Mouse (Mus musculus) heart, embryonic 14.5 days (tissue): ENCODE data around the gene Pan2. TPM values are rescaled to one million over a fixed set of nuclear protein-coding genes. Genes with fewer than 3 reads are reported as not detected.

Source experiments
- ATAC-seq: fragments of 200-750 bp; cut with Nextera tagmentation; 2 replicates; pipeline ENCODE4 v1.8.0; 2017; ENCODE audit warnings: low read depth, moderate TSS enrichment; ENCODE audit not compliant: insufficient number of reproducible peaks, insufficient read depth, low FRiP score
- H3K27ac ChIP-seq, 2 experiments: fragments of 200-500 bp in 1 of 2; fragments of 300-500 bp in 1 of 2; sonication (generic) in 1 of 2; replicated peaks in 1 of 2; 2 replicates each; pipeline ENCODE4 v1.5.1; 2012 to 2014; ENCODE audit warnings: low read depth in 2 of 2, low read length in 2 of 2, control low read depth in 1 of 2, mild to moderate bottlenecking in 1 of 2, mixed read lengths in 1 of 2; ENCODE audit not compliant: control insufficient read depth in 1 of 2, insufficient read depth in 1 of 2
- H3K27me3 ChIP-seq: fragments of 300-500 bp; sonication (generic); 2 replicates; pipeline ENCODE4 v1.6.1; 2014; ENCODE audit warnings: mild to moderate bottlenecking, low read length, control low read depth; ENCODE audit not compliant: control insufficient read depth, insufficient read depth
- H3K36me3 ChIP-seq: fragments of 300-500 bp; sonication (generic); 2 replicates; pipeline ENCODE4 v1.6.1; 2014; ENCODE audit warnings: mild to moderate bottlenecking, control low read depth, low read length, mixed read lengths; ENCODE audit not compliant: control insufficient read depth, insufficient read depth
- H3K4me1 ChIP-seq, 2 experiments: fragments of 200-500 bp in 1 of 2; fragments of 300-500 bp in 1 of 2; sonication (generic) in 1 of 2; 2 replicates each; pipeline ENCODE4 v1.6.1; 2012 to 2014; ENCODE audit warnings: low read length in 2 of 2, control low read depth in 1 of 2, mixed read lengths in 1 of 2; ENCODE audit not compliant: control insufficient read depth in 2 of 2, insufficient read depth in 2 of 2
- H3K4me2 ChIP-seq: fragments of 300-500 bp; sonication (generic); 2 replicates; pipeline ENCODE4 v1.6.1; 2014; ENCODE audit warnings: mild to moderate bottlenecking, low read length
- H3K4me3 ChIP-seq, 2 experiments: fragments of 200-500 bp in 1 of 2; fragments of 300-500 bp in 1 of 2; sonication (generic) in 1 of 2; 2 replicates each; pipeline ENCODE4 v1.5.1; 2012 to 2014; ENCODE audit warnings: low read length in 2 of 2, mild to moderate bottlenecking in 2 of 2, control low read depth in 1 of 2, low read depth in 1 of 2, moderate library complexity in 1 of 2; ENCODE audit not compliant: control insufficient read depth in 1 of 2, insufficient read depth in 1 of 2
- H3K9ac ChIP-seq: fragments of 300-500 bp; sonication (generic); 2 replicates; pipeline ENCODE4 v1.6.1; 2014; ENCODE audit warnings: mild to moderate bottlenecking, low read length
- H3K9me3 ChIP-seq: fragments of 300-500 bp; sonication (generic); 2 replicates; pipeline ENCODE4 v1.6.1; 2016; ENCODE audit warnings: low read length, control low read depth; ENCODE audit not compliant: control insufficient read depth
- WGBS: fragments of 180-500 bp; shearing (Covaris S2); extraction: QIAGEN DNeasy Blood & Tissue Kit; methylation state at CpG from one replicate; pipeline ENCODE4 v1.1.7; 2014; 5-methylcytosine and 5-hydroxymethylcytosine counted together
- polyA plus RNA-seq: library from polyadenylated mRNA; unstranded; fragments of >200 nt; fragmentation: Nextera tagmentation; extraction: Ambion mirVana; gene quantifications from 2 replicates; pipeline ENCODE4 v1.2.1, GENCODE M21; 2014

The Pan2 gene
- polyA plus RNA-seq, 1 experiment from 2014 or later = 28.8 TPM

- 44% methylated on average over 2 of the region's 2 CpGs for WGBS
- no peaks in the 10 kb centered on the region for H3K27me3 ChIP-seq
Observed at GRCm38 (mm10) chr10:128358796-128359195, 55.7 kb downstream of the Pan2 start.

GRCm38 (mm10) chr10:128359226-128359625 lies 56.1 kb downstream of the Pan2 start:
- Histone ChIP-seq H3K4me3 (no peak overlapping the region), H3K4me1 (no peaks in the 10 kb centered on the region), H3K9ac (no peak overlapping the region), H3K4me2 (no peak overlapping the region), H3K9me3 (no peaks in the 10 kb centered on the region), H3K36me3 (peaks cover 98% of the 10 kb centered on the region), H3K27ac (no peak overlapping the region), H3K27me3 (no peaks in the 10 kb centered on the region)
- 65% methylated on average over 6 of the region's 6 CpGs for WGBS
- ATAC-seq = no peak

More at GRCm38 (mm10) chr10:128358796-128359195, 55.7 kb downstream of the Pan2 start:
- H3K36me3 ChIP-seq = peaks cover 99% of the 10 kb centered on the region
- no peak overlapping the region for H3K4me3 ChIP-seq
- H3K27ac ChIP-seq = no peak overlapping the region
- no peak overlapping the region for H3K9ac ChIP-seq
- no peak overlapping the region for H3K4me2 ChIP-seq
- H3K4me1 ChIP-seq = no peaks in the 10 kb centered on the region
- ATAC-seq = no peak
- H3K9me3 ChIP-seq = no peaks in the 10 kb centered on the region

- Histone ChIP-seq H3K9me3 (no peaks in the 10 kb centered on the region), H3K27ac (no peak overlapping the region), H3K4me2 (no peak overlapping the region), H3K4me3 (no peak overlapping the region), H3K9ac (no peak overlapping the region; the same call in 1 of the 2 replicates), H3K36me3 (peaks cover 85% of the 10 kb centered on the region), H3K27me3 (no peaks in the 10 kb centered on the region), H3K4me1 (no peaks in the 10 kb centered on the region)
- WGBS = 76% methylated on average over 6 of the region's 6 CpGs
- no peak for ATAC-seq
Observed at GRCm38 (mm10) chr10:128361836-128362235, 58.7 kb downstream of the Pan2 start.

- peaks cover 77% of the 10 kb centered on the region for H3K36me3 ChIP-seq
Observed at GRCm38 (mm10) chr10:128362568-128362967, 59.4 kb downstream of the Pan2 start.

GRCm38 (mm10) chr10:128367899-128368401 lies 64.8 kb downstream of the Pan2 start:
- peaks cover 6 to 11% of the 10 kb centered on the region in 2 experiments for H3K4me1 ChIP-seq
- ATAC-seq = no peak
- WGBS = 18% methylated on average over 19 of the region's 19 CpGs
- no peaks in the 10 kb centered on the region for H3K9me3 ChIP-seq
- peaks cover 24% of the 10 kb centered on the region for H3K36me3 ChIP-seq
- peak overlapping the region; percentile 88 to 90 for H3K27ac ChIP-seq
- no peaks in the 10 kb centered on the region for H3K27me3 ChIP-seq
- H3K9ac ChIP-seq = peak overlapping the region; percentile 78
- peak overlapping the region; percentile 89 for H3K4me2 ChIP-seq
- peak overlapping the region; percentile 68 to 69 for H3K4me3 ChIP-seq

More at GRCm38 (mm10) chr10:128362568-128362967, 59.4 kb downstream of the Pan2 start:
- Histone ChIP-seq H3K4me3 (no peak overlapping the region), H3K27me3 (no peaks in the 10 kb centered on the region), H3K4me2 (no peak overlapping the region), H3K9ac (no peak overlapping the region), H3K27ac (no peak overlapping the region), H3K4me1 (no peaks in the 10 kb centered on the region; a peak in 1 of 4 replicates), H3K9me3 (no peaks in the 10 kb centered on the region)
- no peak for ATAC-seq
- 44% methylated on average over 3 of the region's 3 CpGs for WGBS

- Histone ChIP-seq H3K4me3 (peak within 1 kb of the TSS; percentile 68 to 69), H3K4me2 (peak within 1 kb of the TSS; percentile 89), H3K9me3 (no peaks in the 10 kb centered on the region), H3K9ac (peak within 1 kb of the TSS; percentile 78), H3K36me3 (peaks cover 17% of the 10 kb centered on the region), H3K27ac (peak within 1 kb of the TSS; percentile 88 to 90), H3K4me1 (peaks cover 8 to 16% of the 10 kb centered on the region in 2 experiments), H3K27me3 (no peaks in the 10 kb centered on the region)
- ATAC-seq = peak; percentile 96
- under 1% methylated on average over 77 of the region's 87 CpGs for WGBS
Observed at GRCm38 (mm10) chr10:128368402-128369217, 65.5 kb downstream of the Pan2 start, which contains the start of gene Coq10a. TSS of gene Coq10a (minus strand) at chr10:128368997.

GRCm38 (mm10) chr10:128369218-128369543 lies 66.0 kb downstream of the Pan2 start:
- Histone ChIP-seq H3K36me3 (peaks cover 13% of the 10 kb centered on the region), H3K4me2 (peak overlapping the region; percentile 89), H3K9me3 (no peaks in the 10 kb centered on the region), H3K27me3 (no peaks in the 10 kb centered on the region), H3K9ac (peak overlapping the region; percentile 78), H3K4me1 (peaks cover 8 to 16% of the 10 kb centered on the region in 2 experiments), H3K27ac (peak overlapping the region; percentile 88 to 90), H3K4me3 (peak overlapping the region; percentile 68 to 69)
- ATAC-seq = no peak
- WGBS = 8% methylated on average over 9 of the region's 9 CpGs
